Mouse (Mus musculus): Measurements from ENCODE around the gene Lrp3. TPM values are rescaled to one million over a fixed set of nuclear protein-coding genes. Genes with fewer than 3 reads are reported as not detected.
"Not testable (repeated sequence)": the region's sequence is repeated elsewhere in the genome, so short reads cannot be mapped to it uniquely, and the experiment has no call there.

Gene Lrp3
- 8.1 and 9.1 TPM in 2 replicates for polyA plus RNA-seq (2016; fragmentation: Nextera tagmentation; extraction: Ambion mirVana)

- Histone ChIP-seq H3K9ac (replicated peaks) (peak within 1 kb of the TSS; percentile 78), H3K27ac (peak within 1 kb of the TSS; percentile 70), H3K4me3 (replicated peaks) (peak within 1 kb of the TSS; percentile 72), H3K4me2 (peak within 1 kb of the TSS; percentile 69), H3K4me1 (replicated peaks) (peaks cover 11% of the 10 kb centered on the region), H3K36me3 (peaks cover 22% of the 10 kb centered on the region), H3K27me3 (peaks cover 13% of the 10 kb centered on the region; the same call in 1 of the 2 replicates), H3K9me3 (no peaks in the 10 kb centered on the region)
- under 1% methylated on average over 53 of the region's 53 CpGs for WGBS
- peak; percentile 81 for ATAC-seq (ENCODE audit: insufficient number of reproducible peaks, insufficient read depth, low FRiP score, low TSS enrichment, low read depth)
Measured at GRCm38 (mm10) chr7:35215225-35215624, at the start of gene Lrp3. Gene Lrp3, minus strand, starts transcription at chr7:35215498.

DNA sequence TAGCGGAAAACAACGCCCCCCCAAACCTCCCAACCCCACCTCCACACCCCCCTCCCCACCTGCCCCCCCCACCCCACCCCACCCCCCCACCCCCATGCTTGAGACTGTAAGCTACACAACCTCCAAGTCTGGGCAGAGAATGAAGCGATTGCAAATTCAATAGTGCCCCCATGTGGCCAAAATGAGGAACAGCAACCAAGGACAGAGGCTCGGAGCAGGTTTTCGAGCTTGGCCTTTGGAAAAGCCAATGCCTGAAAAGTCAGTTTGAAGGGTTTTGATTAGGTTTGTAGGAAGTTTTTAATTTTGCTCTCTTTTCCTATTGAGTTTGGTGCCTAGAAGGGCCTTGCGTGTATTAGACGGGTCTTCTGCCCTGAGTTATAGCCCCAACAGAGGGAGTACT lies 49.4 kb upstream of the Lrp3 start:
- Histone ChIP-seq H3K36me3 (no peaks in the 10 kb centered on the region), H3K9ac (replicated peaks) (no peak overlapping the region), H3K4me3 (replicated peaks) (no peak overlapping the region), H3K27ac (no peak overlapping the region), H3K27me3 (no peaks in the 10 kb centered on the region), H3K4me1 (replicated peaks) (no peaks in the 10 kb centered on the region; the same call in 1 of the 2 replicates), H3K4me2 (no peak overlapping the region), H3K9me3 (no peaks in the 10 kb centered on the region)
- ATAC-seq (ENCODE audit: insufficient number of reproducible peaks, insufficient read depth, low FRiP score, low TSS enrichment, low read depth): no peak
- 13% methylated on average over 7 of the region's 7 CpGs for WGBS

DNA sequence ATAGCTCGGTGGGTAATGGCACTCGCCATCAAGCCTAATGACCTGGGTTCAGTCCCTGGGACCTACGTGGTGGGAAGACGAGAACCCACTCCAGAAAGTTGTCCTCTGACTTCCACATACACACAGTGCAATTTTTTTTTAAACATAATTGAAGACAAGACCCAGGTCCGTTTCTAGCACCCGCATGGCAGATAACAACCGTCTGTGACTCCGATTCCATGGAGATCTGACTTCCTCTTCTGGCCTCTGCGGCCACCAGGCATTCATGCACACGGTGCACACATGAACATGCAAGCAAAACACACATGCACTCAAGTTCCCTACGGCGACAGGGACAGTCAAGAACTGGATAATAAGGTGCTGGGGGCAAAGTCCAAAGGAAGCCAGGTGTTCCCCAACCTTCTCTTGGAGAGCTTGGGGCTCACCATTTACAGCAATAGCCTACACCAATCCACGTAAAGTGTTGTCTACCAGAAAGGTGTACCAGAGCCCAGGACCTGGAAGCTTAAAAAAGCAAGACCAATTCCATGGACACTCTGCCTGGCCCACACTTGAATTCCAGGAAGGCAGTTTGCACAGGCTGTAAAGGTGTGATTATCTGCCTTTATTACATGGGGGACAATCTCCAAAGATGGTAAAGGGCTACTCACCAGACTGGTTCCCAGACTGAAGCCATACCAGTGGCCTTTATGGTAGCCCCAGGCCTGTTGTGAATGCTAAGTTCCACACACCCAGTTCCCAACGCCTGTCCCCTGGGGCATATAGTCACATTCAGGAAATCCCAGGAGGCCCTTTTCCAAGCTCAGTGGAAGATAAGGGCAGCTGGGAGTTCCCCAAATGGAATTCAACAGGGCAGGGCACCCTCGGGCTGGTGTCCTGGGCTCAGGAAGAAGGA lies 48.5 kb upstream of the Lrp3 start:
- Histone ChIP-seq H3K9me3 (no peaks in the 10 kb centered on the region), H3K9ac (replicated peaks) (no peak overlapping the region), H3K4me2 (no peak overlapping the region), H3K36me3 (no peaks in the 10 kb centered on the region), H3K4me3 (replicated peaks) (no peak overlapping the region), H3K4me1 (replicated peaks) (no peaks in the 10 kb centered on the region), H3K27me3 (no peaks in the 10 kb centered on the region), H3K27ac (no peak overlapping the region)
- ATAC-seq (ENCODE audit: insufficient number of reproducible peaks, insufficient read depth, low FRiP score, low TSS enrichment, low read depth): no peak
- 74% methylated on average over 15 of the region's 15 CpGs for WGBS

- Histone ChIP-seq H3K36me3 (no peaks in the 10 kb centered on the region), H3K4me2 (no peak overlapping the region), H3K4me1 (replicated peaks) (no peaks in the 10 kb centered on the region), H3K27ac (no peak overlapping the region), H3K27me3 (no peaks in the 10 kb centered on the region), H3K9me3 (no peaks in the 10 kb centered on the region), H3K9ac (replicated peaks) (no peak overlapping the region), H3K4me3 (replicated peaks) (no peak overlapping the region)
- WGBS: 93% methylated on average over 8 of the region's 8 CpGs
- no peak for ATAC-seq (ENCODE audit: insufficient number of reproducible peaks, insufficient read depth, low FRiP score, low TSS enrichment, low read depth)
Measured at GRCm38 (mm10) chr7:35259384-35259783, 44.1 kb upstream of the Lrp3 start.

GRCm38 (mm10) chr7:35258294-35258693 lies 43.0 kb upstream of the Lrp3 start:
- Histone ChIP-seq H3K4me1 (replicated peaks) (no peaks in the 10 kb centered on the region), H3K9ac (replicated peaks) (no peak overlapping the region), H3K9me3 (no peaks in the 10 kb centered on the region), H3K36me3 (no peaks in the 10 kb centered on the region), H3K4me3 (replicated peaks) (no peak overlapping the region), H3K27me3 (no peaks in the 10 kb centered on the region), H3K27ac (no peak overlapping the region), H3K4me2 (no peak overlapping the region)
- no peak for ATAC-seq (ENCODE audit: insufficient number of reproducible peaks, insufficient read depth, low FRiP score, low TSS enrichment, low read depth)
- WGBS: 71% methylated on average over 7 of the region's 7 CpGs

- WGBS: 10% methylated on average over 13 of the region's 13 CpGs
- Histone ChIP-seq H3K9me3 (no peaks in the 10 kb centered on the region), H3K4me2 (peak overlapping the region; percentile 44), H3K27me3 (no peaks in the 10 kb centered on the region), H3K36me3 (no peaks in the 10 kb centered on the region), H3K27ac (no peak overlapping the region), H3K9ac (replicated peaks) (no peak overlapping the region), H3K4me3 (replicated peaks) (no peak overlapping the region), H3K4me1 (replicated peaks) (no peaks in the 10 kb centered on the region)
- no peak; the same call in 1 of the 2 replicates for ATAC-seq (ENCODE audit: insufficient number of reproducible peaks, insufficient read depth, low FRiP score, low TSS enrichment, low read depth)
Measured at GRCm38 (mm10) chr7:35252041-35252558, 36.8 kb upstream of the Lrp3 start.

DNA sequence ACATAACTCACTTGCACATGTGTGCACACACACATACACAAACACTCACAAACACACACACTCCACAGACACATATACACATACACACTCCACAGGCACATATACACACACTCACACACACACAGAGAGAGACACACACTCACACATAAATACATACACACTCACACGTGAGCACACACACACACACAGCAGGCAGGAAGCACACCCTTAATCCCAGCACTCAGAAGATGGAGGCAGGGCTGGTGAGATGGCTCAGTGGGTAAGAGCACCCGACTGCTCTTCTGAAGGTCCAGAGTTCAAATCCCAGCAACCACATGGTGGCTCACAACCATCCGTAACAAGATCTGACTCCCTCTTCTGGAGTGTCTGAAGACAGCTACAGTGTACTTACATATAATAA lies 22.6 kb upstream of the Lrp3 start:
- WGBS: 73% methylated on average over 3 of the region's 3 CpGs
- H3K36me3 ChIP-seq; H3K4me3 ChIP-seq (replicated peaks); H3K4me2 ChIP-seq; H3K4me1 ChIP-seq (replicated peaks); H3K27me3 ChIP-seq; ATAC-seq (ENCODE audit: insufficient number of reproducible peaks, insufficient read depth, low FRiP score, low TSS enrichment, low read depth); H3K9ac ChIP-seq (replicated peaks); H3K27ac ChIP-seq; H3K9me3 ChIP-seq: not testable (repeated sequence)

DNA sequence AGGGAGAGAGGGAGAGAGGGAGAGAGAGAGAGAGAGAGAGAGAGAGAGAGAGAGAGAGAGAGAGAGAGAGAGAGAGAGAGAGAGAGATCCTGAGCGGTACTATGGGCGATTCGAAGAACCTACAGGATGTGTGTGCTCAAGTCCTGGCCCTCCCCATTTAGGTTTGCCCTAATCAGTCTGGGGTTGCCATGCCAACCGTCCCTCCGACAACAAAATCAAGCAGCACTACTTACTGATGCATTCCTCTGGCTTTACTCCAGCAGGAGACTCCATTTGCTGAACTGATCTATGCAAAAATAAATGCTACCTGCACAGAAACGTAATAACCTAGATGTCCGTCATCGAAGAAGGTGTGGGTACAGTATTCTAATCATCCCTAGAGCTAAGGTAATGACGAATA lies 20.0 kb upstream of the Lrp3 start:
- no peak for ATAC-seq (ENCODE audit: insufficient number of reproducible peaks, insufficient read depth, low FRiP score, low TSS enrichment, low read depth)
- 19% methylated on average over 9 of the region's 9 CpGs for WGBS
- no peaks in the 10 kb centered on the region for H3K27me3 ChIP-seq
- no peaks in the 10 kb centered on the region for H3K4me1 ChIP-seq (replicated peaks)
- peak overlapping the region; percentile 52 for H3K4me3 ChIP-seq (replicated peaks)
- H3K9ac ChIP-seq (replicated peaks): peak overlapping the region; percentile 60
- H3K27ac ChIP-seq: peak overlapping the region; percentile 95
- H3K9me3 ChIP-seq: 0 out of 2 replicates have a peak, but pooled peaks cover 4% of the 10 kb centered on the region
- H3K4me2 ChIP-seq: peak overlapping the region; percentile 60
- no peaks in the 10 kb centered on the region for H3K36me3 ChIP-seq

- Histone ChIP-seq H3K4me3 (replicated peaks) (peak overlapping the region; percentile 52), H3K9me3 (0 out of 2 replicates have a peak, but pooled peaks cover 4% of the 10 kb centered on the region), H3K4me2 (peak overlapping the region; percentile 60), H3K27ac (peak overlapping the region; percentile 95), H3K9ac (replicated peaks) (peak overlapping the region; percentile 63), H3K36me3 (no peaks in the 10 kb centered on the region), H3K4me1 (replicated peaks) (no peaks in the 10 kb centered on the region), H3K27me3 (no peaks in the 10 kb centered on the region)
- peak; percentile 87 for ATAC-seq (ENCODE audit: insufficient number of reproducible peaks, insufficient read depth, low FRiP score, low TSS enrichment, low read depth)
- under 1% methylated on average over 45 of the region's 45 CpGs for WGBS
Measured at GRCm38 (mm10) chr7:35234361-35235245, 19.3 kb upstream of the Lrp3 start.

DNA sequence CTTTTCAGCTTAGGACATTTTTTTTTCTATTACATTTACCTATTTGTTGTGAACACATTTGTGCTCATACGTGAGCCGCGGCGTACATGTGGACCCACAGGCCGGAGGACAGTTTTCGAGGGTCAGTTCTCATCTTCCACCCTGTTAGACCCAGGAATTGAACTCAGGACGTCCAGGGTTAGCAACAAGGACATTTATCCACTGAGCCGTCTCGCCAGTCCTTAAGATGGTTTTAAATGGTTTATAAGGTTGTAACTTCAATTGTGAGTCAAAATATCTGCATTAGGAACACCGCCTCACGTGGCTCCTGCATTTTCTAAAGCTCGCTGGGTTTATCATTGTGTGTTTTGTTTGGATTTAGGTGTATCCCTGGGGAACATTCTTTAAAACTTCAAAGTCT lies 18.6 kb upstream of the Lrp3 start:
- 0 out of 2 replicates have a peak, but pooled peaks cover 4% of the 10 kb centered on the region for H3K9me3 ChIP-seq
- peak overlapping the region; percentile 63 for H3K9ac ChIP-seq (replicated peaks)
- peak overlapping the region; percentile 49 for H3K4me2 ChIP-seq
- H3K36me3 ChIP-seq: no peaks in the 10 kb centered on the region
- no peaks in the 10 kb centered on the region for H3K4me1 ChIP-seq (replicated peaks)
- peak overlapping the region; percentile 52 for H3K4me3 ChIP-seq (replicated peaks)
- peak overlapping the region; percentile 90 for H3K27ac ChIP-seq
- 48% methylated on average over 12 of the region's 12 CpGs for whole genome bisulfite sequencing
- H3K27me3 ChIP-seq: no peaks in the 10 kb centered on the region
- ATAC-seq (ENCODE audit: insufficient number of reproducible peaks, insufficient read depth, low FRiP score, low TSS enrichment, low read depth): no peak

Data from limb, embryonic 12.5 days (tissue).